Mouse (Mus musculus) inflammation-experienced regulatory T-cells, adult 6 months (primary cell): Measurements from ENCODE around the gene Fignl2. TPM values are rescaled to one million over a fixed set of nuclear protein-coding genes. Genes with fewer than 3 reads are reported as not detected.
A peak's percentile ranks its signal among the peaks of the same experiment; 100 is the strongest.
"Not testable (repeated sequence)": the region's sequence is repeated elsewhere in the genome, so short reads cannot be mapped to it uniquely, and the experiment has no call there.

Experiments used
- ATAC-seq: one replicate; pipeline ENCODE4 v1.8.0; 2017
- polyA plus RNA-seq, 3 experiments: library from polyadenylated mRNA; unstranded; fragments of 100-300 nt; shearing (Covaris generic); gene quantifications; one replicate each; pipeline ENCODE4 v1.2.1; 2017

Fignl2 gene
- polyA plus RNA-seq = not detected

- ATAC-seq = no peak
Observed at GRCm38 (mm10) chr15:101077813-101078730, at the start of gene Fignl2. TSS of gene Fignl2 (minus strand) at chr15:101078567.

GRCm38 (mm10) chr15:101126876-101127544 is 48.6 kb upstream of the Fignl2 start:
- no peak for ATAC-seq

- ATAC-seq = no peak
Observed at GRCm38 (mm10) chr15:101125561-101125960, 47.2 kb upstream of the Fignl2 start.

- no peak for ATAC-seq
Observed at GRCm38 (mm10) chr15:101123202-101123601, 44.8 kb upstream of the Fignl2 start.

GRCm38 (mm10) chr15:101122290-101122589 is 43.9 kb upstream of the Fignl2 start:
- ATAC-seq = no peak

GRCm38 (mm10) chr15:101121411-101122289 is 43.3 kb upstream of the Fignl2 start:
- no peak for ATAC-seq

- ATAC-seq = no peak
Observed at GRCm38 (mm10) chr15:101118399-101119125, 40.2 kb upstream of the Fignl2 start.

GRCm38 (mm10) chr15:101115511-101116110 is 37.2 kb upstream of the Fignl2 start, which contains the start of gene Ankrd33:
TSS of gene Ankrd33 (plus strand) at chr15:101115755.
- ATAC-seq = no peak

- ATAC-seq = not testable (repeated sequence)
Observed at GRCm38 (mm10) chr15:101113778-101114177, 35.4 kb upstream of the Fignl2 start.

GRCm38 (mm10) chr15:101113176-101113575 is 34.8 kb upstream of the Fignl2 start:
- no peak for ATAC-seq

GRCm38 (mm10) chr15:101107906-101108671 is 29.7 kb upstream of the Fignl2 start:
- ATAC-seq = no peak

GRCm38 (mm10) chr15:101106011-101106410 is 27.6 kb upstream of the Fignl2 start:
- ATAC-seq = peak; percentile 42

GRCm38 (mm10) chr15:101105496-101105994 is 27.2 kb upstream of the Fignl2 start:
- ATAC-seq = peak; percentile 83

GRCm38 (mm10) chr15:101103605-101104304 is 25.4 kb upstream of the Fignl2 start:
- no peak for ATAC-seq

GRCm38 (mm10) chr15:101100996-101101395 is 22.6 kb upstream of the Fignl2 start:
- no peak for ATAC-seq

- no peak for ATAC-seq
Observed at GRCm38 (mm10) chr15:101097985-101098651, 19.8 kb upstream of the Fignl2 start.

GRCm38 (mm10) chr15:101095392-101095791 is 17.0 kb upstream of the Fignl2 start:
- ATAC-seq = no peak

- ATAC-seq = no peak
Observed at GRCm38 (mm10) chr15:101094979-101095378, 16.6 kb upstream of the Fignl2 start.

GRCm38 (mm10) chr15:101093988-101094387 is 15.6 kb upstream of the Fignl2 start:
- ATAC-seq = no peak
